Mouse (Mus musculus) mouse trophoblast stem cell (cell line): ENCODE measurements around the gene Ascc3.

Experiments
- in situ Hi-C, 2 experiments: fragments of 300-500 bp; cut with MseI, MboI; formaldehyde crosslinking; loops; 2 replicates in 1 of 2; 3 replicates in 1 of 2; pipeline ENCODE4 v1.15.1; 2025

Ascc3 gene

DNA sequence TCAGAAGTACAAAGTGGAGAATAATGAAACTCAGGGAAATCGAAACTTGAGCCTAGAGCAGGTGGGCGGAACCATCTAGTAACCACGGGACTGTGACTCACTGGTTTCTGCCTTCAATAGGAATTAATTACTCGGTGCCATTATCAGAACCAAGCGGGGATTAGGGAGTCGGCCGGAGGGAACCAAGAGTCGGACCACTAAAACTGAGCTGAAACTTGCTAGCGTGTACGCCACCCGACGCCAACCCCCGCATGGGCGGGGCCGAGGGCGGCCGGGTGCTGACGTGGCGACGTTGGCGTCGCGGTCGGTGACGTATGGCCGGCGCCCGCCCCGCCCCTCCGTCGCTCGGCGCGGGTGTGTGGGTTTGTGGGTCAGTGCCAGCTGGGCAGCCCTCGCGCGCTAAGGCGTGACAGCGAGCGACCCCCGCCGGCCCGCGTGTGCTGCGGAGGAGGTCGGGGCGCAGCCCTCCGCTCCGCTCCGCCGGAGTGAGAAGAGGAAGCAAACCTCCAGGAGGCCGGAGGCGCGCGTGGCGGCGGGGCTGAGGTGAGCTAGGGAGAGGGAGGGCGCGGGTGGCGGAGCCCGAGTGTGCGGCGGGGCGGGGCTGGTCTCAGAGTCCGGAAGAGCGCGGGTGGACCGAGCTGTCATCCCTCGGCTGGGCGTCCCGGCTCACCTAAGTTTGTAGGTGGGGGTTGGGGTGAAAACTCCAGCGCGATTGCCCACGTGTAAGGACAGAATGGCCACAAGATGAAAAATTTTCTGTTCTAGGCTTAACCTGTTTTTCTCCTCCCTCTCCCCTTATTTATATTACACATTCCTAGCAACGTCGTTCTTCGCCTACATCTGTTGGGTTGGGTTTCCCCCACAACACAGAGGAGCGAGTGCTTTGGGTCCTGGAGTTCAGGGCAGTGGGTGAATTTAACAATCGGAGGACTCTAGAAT lies at the start of gene Ascc3:
Gene Ascc3 (plus strand): TSS at position 315 of the 939 bp plus-strand sequence.
- in situ Hi-C loops: no loop called here

DNA sequence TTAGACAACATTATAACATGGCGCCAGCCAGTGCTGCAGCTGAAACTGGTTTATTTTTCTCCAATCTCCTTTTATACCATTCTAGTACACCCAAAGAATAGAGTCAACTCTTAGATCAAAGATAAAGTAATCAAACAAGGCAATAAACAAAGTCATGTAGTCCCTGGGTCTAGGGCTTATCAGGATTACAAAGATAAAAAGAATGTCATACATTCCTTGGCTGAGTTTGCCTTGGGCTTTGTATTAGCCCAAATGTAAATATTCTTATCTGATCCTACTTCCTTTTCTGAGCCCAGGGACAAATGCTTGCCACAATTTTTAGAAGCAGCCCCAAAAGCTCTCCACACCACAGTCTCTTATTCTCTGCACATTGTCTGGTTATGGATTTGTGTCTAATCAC lies 7.7 kb upstream of the Ascc3 start:
- in situ Hi-C loops: no loop called here

DNA sequence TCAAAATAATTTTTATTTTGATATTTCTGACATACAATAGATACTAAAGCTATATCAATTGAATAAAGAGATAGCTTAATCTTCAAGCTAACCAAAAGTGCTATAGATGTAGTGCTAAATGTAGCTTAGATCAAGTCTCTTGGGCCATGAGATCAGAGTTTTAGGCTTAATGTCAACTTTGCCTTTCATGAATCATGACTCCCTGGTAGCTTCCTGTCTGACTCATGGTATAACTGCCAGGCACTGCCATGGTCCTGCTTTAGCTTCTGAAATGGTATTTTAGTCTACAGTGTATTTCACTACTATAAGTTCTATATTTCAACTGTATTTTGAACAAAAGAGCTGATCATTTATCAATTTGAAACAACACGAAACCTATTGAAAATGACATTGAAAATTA lies 5.9 kb upstream of the Ascc3 start:
- in situ Hi-C loops: no loop called here

DNA sequence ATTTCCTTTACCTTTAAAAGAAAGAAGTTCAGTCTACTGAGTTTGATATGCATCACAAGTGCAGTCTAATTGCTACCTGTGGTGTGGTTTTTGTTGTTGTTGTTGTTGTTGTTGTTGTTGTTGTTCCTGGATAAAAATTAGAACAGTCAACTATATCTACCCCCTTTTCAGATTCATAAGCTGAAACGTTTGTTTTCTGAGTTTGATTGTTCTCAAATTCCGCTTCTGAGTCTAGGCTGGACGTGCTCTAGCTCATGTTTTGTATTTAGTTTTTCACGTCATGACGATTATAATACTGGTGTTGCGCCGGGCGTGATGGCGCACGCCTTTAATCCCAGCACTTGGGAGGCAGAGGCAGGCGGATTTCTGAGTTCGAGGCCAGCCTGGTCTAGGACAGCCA lies 902 bp downstream of the Ascc3 start:
- in situ Hi-C loops: no loop called here

DNA sequence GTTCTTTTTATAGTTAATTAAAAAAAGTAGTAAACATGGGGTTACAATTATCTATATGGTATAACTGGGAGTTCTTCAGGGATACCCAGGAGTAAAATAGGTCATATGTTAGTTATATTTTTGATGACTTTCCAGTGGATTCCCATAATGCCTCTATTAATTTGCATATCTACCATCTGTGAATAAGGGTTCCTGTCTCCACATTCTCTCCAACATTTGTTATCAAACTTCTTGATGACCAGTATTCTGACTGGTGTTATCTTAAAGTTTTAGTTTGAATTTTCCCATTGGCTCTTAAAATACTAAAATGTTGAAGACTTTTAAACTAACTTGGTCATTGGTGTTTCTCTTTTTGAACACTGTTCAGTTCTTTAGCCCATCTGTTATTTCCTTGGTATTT lies 2.9 kb downstream of the Ascc3 start:
- in situ Hi-C loops: no loop called here

DNA sequence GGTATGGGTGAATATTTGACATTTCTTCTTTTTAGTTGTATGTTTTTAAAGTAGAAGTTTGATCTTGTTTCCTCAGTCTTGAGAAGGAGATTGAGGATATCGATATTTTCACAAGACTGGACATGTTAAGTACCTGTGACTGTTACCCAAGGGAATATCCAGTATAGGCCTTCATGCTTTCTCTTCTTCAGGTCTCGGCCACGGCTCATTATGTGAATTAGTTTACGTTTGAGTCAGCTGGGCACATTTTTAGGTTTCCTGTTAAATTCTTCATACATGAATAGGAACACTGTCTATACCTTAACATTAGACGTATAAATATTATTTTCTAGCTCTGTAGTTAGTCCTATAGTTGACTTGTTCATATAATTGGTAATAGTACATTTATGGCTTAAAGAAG lies 12.4 kb downstream of the Ascc3 start:
- in situ Hi-C loops: no loop called here

DNA sequence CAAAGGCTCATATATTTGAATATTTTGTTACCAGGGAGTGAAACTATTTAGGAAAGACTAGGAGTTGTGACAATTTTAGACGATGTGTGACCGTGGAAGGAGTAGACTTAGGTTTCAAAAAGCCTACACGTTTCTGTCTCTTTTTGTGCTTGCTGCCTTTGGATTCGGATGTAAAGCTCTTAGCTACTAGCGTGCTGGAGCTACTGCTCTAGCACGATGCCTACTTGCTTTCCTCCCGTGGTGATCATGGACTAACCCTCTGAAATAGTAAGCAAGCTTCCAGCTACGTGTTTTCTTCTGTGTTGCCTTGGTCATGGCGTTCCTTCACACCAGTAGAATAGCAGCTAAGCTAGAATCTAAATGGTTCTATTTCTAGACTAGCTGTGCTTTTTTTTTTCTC lies 21.4 kb downstream of the Ascc3 start:
- in situ Hi-C loops: no loop called here

DNA sequence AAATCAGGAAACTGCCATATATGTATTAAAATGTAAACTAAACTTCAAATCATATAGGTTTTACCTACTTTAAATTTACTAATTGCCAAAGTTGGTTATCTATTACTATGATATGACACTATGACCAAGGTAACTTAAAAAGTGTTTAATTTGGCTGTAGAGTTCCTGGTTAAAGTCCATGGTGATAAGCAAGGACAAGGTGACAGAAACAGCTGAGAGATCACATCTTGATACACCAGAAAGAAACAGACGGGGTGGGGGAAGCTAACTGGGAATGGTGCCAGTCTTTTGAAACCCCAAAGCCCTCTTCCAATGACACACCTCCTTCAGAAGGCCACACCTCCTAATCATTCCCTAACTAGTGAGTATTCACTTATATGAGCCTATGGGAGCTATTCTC lies 33.4 kb downstream of the Ascc3 start:
- in situ Hi-C loops: no loop called here

DNA sequence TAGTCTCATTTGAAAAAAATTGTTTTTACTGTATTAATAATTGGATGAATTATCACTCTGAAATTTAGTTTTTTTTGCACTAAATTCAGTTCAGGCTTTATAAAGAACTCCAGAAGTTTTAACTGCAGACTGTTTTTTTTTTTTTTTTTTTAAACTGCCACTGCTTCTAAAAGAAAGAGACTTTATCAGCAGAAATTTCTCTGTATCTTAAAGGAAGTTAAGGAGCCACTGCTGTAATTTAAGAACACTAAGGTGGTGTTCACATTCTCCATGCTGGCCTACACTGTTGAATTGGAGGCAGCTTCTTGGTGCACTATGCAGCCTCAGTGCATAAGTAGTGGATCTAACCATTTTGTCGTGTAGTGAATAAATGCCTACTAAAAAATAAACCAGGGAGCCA lies 47.1 kb downstream of the Ascc3 start:
- in situ Hi-C loops: no loop called here

DNA sequence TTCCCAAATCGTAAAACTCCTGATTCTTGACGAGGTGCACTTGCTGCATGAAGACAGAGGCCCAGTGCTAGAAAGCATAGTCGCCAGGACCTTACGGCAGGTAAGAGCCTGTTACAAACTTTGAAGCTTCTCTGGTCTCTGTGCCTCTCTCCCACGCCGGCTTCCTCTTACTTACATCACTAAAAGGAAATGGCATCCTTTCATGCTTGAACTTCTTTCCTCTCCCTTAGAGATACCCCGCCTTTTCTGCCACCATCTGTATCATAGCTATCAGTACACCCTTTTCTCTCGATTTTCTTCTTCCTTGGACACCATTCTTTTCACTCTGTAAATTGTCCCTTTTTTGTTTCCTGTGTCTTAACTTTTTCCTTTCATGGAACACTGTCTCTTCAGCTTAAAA lies 58.1 kb downstream of the Ascc3 start:
- in situ Hi-C loops: no loop called here

DNA sequence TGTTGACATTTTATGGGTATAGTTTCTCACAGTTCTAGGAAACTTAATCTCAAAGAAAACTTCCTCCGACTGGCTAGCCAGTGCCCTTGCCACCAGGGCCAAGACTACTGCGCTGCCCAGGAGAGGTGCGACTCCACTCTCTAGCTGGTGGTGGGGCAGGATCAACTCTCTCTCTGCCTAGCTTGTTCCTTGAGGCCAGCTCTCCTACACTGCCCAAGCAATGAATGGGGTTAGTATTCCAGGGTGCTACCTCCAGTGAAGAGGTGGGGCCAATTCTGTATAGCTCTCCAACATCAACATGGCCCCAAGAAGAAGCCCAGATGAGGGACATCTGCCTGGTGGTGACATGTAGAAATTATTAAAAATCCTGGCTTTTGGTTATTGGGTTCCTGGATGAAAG lies 61.1 kb downstream of the Ascc3 start:
- in situ Hi-C loops: no loop called here

DNA sequence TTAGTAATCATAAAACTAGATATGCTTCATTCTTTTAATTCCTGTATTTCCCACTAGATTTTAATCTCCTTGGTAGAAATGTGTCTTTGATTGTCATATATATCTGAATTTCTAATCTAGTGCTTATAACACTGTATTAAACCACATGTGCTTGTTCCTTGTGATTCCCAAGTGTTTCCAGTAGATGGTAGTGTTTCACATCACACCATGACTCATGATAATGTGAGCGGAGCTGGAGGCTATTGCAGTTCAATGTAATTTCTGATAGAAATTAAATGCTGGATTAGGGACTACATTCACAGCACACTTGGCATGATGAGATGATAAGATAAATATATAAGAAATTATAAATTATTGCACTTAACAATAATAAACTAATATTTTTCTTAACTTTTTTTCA lies 64.9 kb downstream of the Ascc3 start:
- in situ Hi-C loops: no loop called here

DNA sequence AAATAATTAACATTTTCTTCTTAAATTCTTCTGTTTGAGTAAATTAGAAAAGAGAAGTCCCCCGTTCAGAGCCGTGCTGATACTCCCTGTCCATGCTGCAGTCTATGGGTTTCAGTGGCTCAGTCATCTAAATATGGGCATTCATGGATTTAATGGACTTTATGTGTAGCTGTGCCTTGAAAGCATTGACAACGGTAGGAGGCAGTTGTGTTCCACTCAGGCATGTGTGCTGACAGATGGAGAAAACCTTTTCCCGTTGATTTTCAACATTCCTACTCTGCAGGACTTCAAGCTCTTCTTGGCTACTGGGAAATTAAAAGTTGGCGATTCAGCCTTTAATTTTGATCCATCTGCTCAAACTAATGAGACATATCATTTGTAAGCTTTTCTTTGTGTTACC lies 79.0 kb downstream of the Ascc3 start:
- in situ Hi-C loops: no loop called here

DNA sequence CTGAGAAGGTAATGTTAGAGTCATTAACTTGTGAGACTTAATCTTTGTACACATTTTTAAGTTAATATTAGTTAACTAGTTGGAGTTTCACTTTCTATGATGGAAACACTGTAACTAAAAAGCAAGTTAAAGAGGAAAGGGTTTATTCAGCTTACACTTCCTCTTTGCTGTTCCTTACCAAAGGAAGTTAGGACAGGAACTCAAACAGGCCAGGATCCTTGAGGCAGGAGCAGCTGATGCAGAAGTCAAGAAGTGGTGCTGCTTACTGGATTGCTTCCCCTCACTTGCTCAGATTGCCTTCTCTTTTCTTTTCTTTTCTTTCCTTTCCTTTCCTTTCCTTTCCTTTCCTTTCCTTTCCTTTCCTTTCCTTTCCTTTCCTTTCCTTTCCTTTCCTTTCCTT lies 97.9 kb downstream of the Ascc3 start:
- in situ Hi-C loops: no loop called here

DNA sequence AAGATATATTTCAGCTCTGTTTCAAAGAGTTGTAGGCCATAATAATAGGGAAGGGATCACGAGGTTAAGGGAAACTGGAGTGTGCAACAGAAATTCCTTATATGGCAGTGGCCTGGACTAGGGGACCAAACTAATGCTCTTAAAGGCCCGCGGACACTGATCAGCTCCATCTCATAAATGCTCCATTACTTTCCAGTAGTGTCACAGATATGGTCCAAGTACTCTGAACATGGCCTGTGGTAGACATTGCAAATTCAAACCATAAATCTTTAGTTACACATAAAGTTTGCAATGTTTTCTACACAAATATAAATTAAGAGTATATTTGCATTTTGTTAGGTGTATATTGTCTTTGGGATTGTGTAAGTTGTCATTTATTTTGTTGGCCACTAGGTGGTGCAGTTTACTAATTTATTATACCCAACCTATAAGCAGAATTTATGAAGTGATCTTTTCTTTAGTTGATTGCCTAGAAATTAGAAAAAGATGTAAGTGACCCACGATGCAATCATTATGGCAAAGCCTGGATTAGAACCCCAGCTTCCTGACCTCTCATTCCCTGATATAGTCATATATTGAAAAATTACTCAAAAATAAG lies 106.5 kb downstream of the Ascc3 start:
- in situ Hi-C loops: no loop called here

DNA sequence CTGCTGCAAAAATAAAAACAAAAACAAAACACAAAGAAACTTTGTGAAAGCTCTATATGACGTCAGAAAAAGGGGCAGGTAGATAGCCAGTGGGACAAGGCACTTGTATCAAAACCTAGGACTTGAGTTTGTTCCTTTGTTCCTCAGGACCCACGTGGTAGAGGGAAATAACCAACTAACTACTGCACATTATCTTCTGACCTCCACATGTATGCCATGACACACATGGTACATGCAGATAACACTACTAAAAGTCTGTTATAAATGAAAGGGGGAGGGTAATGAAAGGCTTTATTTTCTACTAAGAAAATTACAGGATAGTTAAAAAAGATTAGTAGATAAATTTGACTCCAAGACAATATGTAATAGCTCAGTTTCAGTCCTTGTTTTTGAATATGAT lies 109.3 kb downstream of the Ascc3 start:
- in situ Hi-C loops: loop anchor here (10.0 to 25.0 kb wide), 2 partner anchors 703 to 711 kb away; no protein-coding TSS in a partner anchor

DNA sequence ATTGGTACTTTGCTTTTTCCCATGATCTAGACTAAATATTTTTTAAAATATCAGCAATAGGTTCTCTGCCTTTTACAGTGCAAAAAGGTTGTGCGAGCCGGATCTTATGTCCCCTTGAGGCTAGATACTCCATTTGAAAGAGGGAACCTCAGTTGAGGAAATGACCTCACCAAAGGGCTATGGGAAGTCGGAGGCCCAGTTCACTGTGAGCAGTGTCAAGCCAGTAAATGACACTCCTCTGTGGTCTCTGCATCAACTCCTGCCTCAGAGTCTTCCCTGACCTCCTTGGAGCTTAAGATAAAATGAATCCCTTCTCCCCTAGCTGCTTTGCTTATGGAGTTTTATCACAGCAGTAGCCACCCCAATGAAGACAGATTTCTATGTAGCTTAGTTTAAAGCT lies 109.9 kb downstream of the Ascc3 start:
- in situ Hi-C loops: loop anchor here (10.0 to 25.0 kb wide), 2 partner anchors 702 to 710 kb away; no protein-coding TSS in a partner anchor

DNA sequence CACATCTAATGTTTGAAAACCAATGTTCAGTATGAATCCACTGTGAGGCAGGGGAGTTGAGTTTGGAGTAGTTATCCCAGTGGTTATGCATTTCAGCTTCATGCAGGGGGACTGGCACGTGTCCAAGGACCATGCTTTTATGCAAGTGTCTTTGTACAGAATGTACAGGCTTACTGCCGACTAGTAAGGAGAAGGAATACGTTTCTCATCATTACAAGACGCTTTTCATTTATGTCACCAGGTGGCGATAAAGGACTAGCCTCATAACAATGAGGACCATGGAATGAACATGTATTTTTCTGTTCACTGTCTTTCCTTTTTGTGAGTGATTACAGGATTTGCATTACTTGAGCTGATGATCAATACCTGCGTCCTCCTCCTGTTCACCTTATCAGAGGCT lies 111.7 kb downstream of the Ascc3 start:
- in situ Hi-C loops: loop anchor here (10.0 to 25.0 kb wide), 2 partner anchors 701 to 708 kb away; no protein-coding TSS in a partner anchor

DNA sequence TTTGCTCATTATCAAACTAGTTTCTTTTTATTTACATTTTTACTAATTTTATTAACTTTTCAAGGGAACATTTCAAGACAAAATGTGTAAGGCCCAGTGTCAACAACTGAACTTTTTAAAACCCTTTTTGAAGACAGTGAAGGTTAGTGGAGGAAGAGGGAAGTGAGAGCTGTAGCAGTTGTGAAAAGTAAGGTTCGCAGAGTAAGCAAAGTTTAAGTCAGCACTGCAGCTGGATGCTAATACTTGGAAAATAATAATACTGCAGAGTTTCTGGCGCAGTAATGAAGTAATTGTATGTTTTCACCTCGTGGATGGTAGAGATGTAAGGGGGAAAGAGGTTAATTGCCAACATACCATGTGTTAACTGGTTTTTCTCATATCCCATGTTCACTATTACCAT lies 112.4 kb downstream of the Ascc3 start:
- in situ Hi-C loops: loop anchor here (10.0 to 25.0 kb wide), 2 partner anchors 700 to 707 kb away; no protein-coding TSS in a partner anchor

DNA sequence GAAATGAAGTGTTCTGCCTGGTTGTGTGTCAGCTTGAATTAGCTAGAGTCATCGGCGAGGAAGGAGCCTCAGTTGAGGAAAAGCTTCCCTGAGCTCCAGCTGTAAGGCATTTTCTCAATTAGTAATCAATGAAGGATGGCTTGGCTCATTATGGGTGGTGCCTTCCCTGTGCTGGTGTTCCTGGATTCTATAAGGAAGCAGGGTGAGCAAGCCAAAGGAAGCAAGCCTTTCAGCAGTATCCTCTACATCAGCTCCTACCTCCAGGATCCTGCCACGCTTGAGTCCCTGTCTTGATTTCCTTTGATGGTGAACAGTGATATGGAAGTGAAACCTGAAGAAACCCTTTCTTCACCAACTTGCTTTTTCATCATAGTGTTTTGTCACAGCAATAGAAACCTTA lies 118.8 kb downstream of the Ascc3 start:
- in situ Hi-C loops: loop anchor here in 1 of 2 experiments (25.0 kb wide), 1 partner anchor 701 kb away; no protein-coding TSS in a partner anchor

DNA sequence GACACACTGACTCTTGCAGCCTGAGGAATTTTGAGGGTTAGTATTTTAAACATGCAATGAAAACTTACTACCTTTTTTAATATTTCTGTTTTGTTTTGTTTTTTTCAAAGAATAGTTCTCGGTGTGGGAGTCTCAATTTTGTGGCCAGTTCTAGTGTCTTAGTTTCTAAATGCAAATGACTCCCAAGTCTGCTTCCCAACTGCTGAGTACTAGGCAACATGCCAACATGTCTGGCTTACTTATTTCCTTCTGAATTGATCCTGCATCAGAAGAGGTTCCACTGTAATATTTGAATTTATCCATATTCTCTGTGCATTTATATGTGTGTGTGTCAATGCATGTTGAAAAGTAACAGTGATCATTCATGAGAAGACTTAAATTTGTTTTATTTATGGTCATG lies 119.3 kb downstream of the Ascc3 start:
- in situ Hi-C loops: loop anchor here in 1 of 2 experiments (25.0 kb wide), 1 partner anchor 701 kb away; no protein-coding TSS in a partner anchor

DNA sequence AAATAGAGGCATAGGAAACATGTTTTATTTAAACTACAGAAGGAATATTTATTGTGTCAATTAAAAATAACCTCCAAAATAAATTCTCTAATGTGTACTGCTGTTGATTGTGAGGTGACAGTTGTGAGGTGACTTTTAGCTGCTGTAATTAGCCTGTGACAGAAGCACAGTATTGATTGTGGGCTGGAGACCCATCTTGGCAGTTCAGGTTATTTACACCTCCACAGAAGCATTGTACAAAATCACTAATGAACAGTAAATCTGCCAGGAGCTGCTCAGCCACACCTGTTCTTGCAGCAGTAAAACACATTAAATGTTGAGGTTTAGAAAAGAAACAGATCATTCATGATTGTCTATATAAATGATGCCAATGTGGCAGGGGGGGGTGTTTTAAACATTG lies 141.0 kb downstream of the Ascc3 start:
- in situ Hi-C loops: no loop called here

DNA sequence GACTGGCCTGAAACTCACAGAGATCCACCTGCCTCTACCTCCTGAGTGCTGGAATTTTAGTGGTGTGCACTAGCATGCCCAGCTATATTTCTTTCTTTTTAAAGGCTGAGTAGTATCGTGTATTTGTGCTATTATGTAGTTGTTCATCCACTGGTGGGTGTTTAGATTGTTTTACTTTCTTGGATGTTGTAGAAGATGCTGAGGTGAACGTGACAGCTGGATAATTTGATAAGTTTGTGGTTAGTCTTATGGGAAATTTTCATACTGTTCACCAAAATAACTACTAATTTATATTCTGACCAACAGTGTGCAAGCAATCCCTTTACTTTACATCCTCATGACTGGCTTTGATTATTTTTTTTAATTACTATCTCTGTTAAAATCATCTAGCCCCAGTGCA lies 169.6 kb downstream of the Ascc3 start:
- in situ Hi-C loops: no loop called here
